Mouse (Mus musculus): ENCODE data around the gene S100a6. TPM values are rescaled to one million over a fixed set of nuclear protein-coding genes. Genes with fewer than 3 reads are reported as not detected.

Gene S100a6
- polyA plus RNA-seq, 1 experiment from 2014 or later: 25.1 TPM

DNA sequence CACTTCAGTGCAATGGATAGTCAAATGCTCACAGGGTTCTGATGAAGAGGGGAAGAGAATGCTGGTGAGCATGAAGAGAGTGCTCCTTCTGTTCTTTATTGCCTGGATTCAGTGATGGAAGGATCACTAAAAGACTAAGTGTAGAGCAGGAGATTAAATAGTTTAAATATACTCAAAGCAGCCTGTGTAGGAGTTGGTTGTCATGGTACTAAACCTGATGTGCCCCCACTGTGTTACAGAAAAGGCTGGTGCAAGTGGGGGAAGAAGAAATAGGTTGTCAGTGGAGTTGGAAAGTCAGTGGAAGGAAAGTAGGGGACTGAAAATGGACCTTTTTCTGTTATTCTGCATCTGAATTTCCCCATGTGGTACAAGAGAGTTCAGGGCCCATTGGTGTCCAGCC lies 36.3 kb downstream of the S100a6 start:
- no peak for ATAC-seq (ENCODE audit: low FRiP score)
- no peak overlapping the region for H3K27ac ChIP-seq (ENCODE audit: low read depth, low read length)

DNA sequence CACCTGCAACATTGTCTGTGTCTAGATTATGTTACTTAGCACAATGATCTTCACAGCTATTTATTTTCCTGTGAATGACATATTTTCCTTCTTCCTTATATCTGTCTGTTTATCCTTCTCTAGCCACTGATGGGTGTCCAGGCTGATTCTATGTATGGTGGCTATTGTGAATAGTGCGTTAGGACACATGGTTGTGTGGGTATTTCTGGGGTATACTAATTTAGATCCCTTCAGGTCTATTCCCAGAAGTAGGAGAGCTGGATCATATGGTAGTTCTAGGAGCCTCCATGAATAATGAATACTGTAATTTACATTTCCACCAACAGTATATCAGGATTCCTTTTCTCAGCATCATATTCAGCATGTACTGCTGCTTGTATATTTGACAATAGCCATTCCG lies 37.1 kb downstream of the S100a6 start:
- H3K27me3 ChIP-seq (ENCODE audit: control insufficient read depth, insufficient read depth, low read length): no peaks in the 10 kb centered on the region

More for the DNA sequence above, 36.3 kb downstream of the S100a6 start:
- Histone ChIP-seq H3K36me3 (ENCODE audit: control insufficient read depth, insufficient read depth, low read length) (no peaks in the 10 kb centered on the region), H3K27me3 (ENCODE audit: control insufficient read depth, insufficient read depth, low read length) (no peaks in the 10 kb centered on the region), H3K4me2 (no peak overlapping the region), H3K9me3 (ENCODE audit: control insufficient read depth, low read length) (no peaks in the 10 kb centered on the region), H3K4me3 (ENCODE audit: low read depth, low read length) (no peak overlapping the region), H3K4me1 (ENCODE audit: control insufficient read depth, insufficient read depth, low read length) (no peaks in the 10 kb centered on the region), H3K9ac (ENCODE audit: low read length) (no peak overlapping the region)
- DNase-seq (ENCODE audit: low spot score, missing footprints): no peak

DNA sequence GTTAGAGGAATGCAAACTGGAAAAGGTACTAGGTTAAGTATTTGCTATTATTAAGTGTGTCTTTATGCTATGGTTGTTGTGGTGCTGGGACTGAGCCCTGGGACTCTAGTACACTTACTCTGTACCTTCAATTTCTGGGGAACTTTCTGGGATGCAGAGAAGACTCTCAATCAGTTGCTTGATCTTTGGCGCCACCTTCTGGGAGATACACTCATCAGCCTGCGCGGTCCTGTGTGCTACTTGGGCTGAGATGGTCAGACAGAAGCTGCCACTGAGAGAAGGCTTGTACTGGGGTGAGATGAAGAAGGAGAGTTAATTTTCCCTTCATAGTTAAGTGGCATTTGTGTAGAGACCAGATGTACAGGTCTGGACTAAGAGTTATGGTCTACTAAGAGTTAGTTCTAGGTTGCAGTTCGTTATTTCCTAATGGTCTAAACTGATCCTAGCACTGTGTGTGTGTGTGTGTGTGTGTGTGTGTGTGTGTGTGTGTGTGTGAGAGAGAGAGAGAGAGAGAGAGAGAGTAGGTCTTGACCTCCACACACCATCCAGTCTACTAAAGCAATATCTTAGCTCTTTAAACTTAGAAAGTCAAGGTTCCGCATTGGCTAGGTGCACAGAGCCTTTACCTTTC lies 40.3 kb downstream of the S100a6 start:
- no peaks in the 10 kb centered on the region for H3K36me3 ChIP-seq (ENCODE audit: control insufficient read depth, insufficient read depth, low read length)
- no peak overlapping the region for H3K4me2 ChIP-seq
- no peaks in the 10 kb centered on the region for H3K4me1 ChIP-seq (ENCODE audit: control insufficient read depth, insufficient read depth, low read length)
- H3K4me3 ChIP-seq (ENCODE audit: low read depth, low read length): no peak overlapping the region
- DNase-seq (ENCODE audit: low spot score, missing footprints) (peak; percentile 97), ATAC-seq (ENCODE audit: low FRiP score) (peak; percentile 80)
- no peak overlapping the region for H3K27ac ChIP-seq (ENCODE audit: low read depth, low read length)
- H3K9ac ChIP-seq (ENCODE audit: low read length): no peak overlapping the region
- 36% methylated on average over 5 of the region's 5 CpGs for WGBS
- no peaks in the 10 kb centered on the region for H3K9me3 ChIP-seq (ENCODE audit: control insufficient read depth, low read length)
- H3K27me3 ChIP-seq (ENCODE audit: control insufficient read depth, insufficient read depth, low read length): no peaks in the 10 kb centered on the region

More for the DNA sequence above, 37.1 kb downstream of the S100a6 start:
- DNase-seq (ENCODE audit: low spot score, missing footprints) (no peak), ATAC-seq (ENCODE audit: low FRiP score) (no peak)
- H3K27ac ChIP-seq (ENCODE audit: low read depth, low read length): no peak overlapping the region
- no peaks in the 10 kb centered on the region for H3K9me3 ChIP-seq (ENCODE audit: control insufficient read depth, low read length)
- no peak overlapping the region for H3K9ac ChIP-seq (ENCODE audit: low read length)
- 89% methylated on average over 2 of the region's 2 CpGs for WGBS
- H3K4me3 ChIP-seq (ENCODE audit: low read depth, low read length): no peak overlapping the region
- H3K4me1 ChIP-seq (ENCODE audit: control insufficient read depth, insufficient read depth, low read length): no peaks in the 10 kb centered on the region
- no peaks in the 10 kb centered on the region for H3K36me3 ChIP-seq (ENCODE audit: control insufficient read depth, insufficient read depth, low read length)
- no peak overlapping the region for H3K4me2 ChIP-seq

GRCm38 (mm10) chr3:90653717-90654116 lies 41.0 kb downstream of the S100a6 start, which contains the start of gene S100a7a:
S100a7a (plus strand) TSS chr3:90654017.
- Histone ChIP-seq H3K36me3 (ENCODE audit: control insufficient read depth, insufficient read depth, low read length) (no peaks in the 10 kb centered on the region), H3K9ac (ENCODE audit: low read length) (no peak within 1 kb of the TSS), H3K9me3 (ENCODE audit: control insufficient read depth, low read length) (no peaks in the 10 kb centered on the region), H3K27ac (ENCODE audit: low read depth, low read length) (no peak within 1 kb of the TSS), H3K4me1 (ENCODE audit: control insufficient read depth, insufficient read depth, low read length) (no peaks in the 10 kb centered on the region), H3K4me3 (ENCODE audit: low read depth, low read length) (no peak within 1 kb of the TSS), H3K4me2 (no peak within 1 kb of the TSS), H3K27me3 (ENCODE audit: control insufficient read depth, insufficient read depth, low read length) (no peaks in the 10 kb centered on the region)
- DNase-seq (ENCODE audit: low spot score, missing footprints) (no peak), ATAC-seq (ENCODE audit: low FRiP score) (no peak)

- no peak overlapping the region for H3K9ac ChIP-seq (ENCODE audit: low read length)
- no peak overlapping the region for H3K4me2 ChIP-seq
- 79% methylated on average over 4 of the region's 4 CpGs for WGBS
- no peak for DNase-seq (ENCODE audit: low spot score, missing footprints)
- no peaks in the 10 kb centered on the region for H3K9me3 ChIP-seq (ENCODE audit: control insufficient read depth, low read length)
- no peaks in the 10 kb centered on the region for H3K36me3 ChIP-seq (ENCODE audit: control insufficient read depth, insufficient read depth, low read length)
- H3K27me3 ChIP-seq (ENCODE audit: control insufficient read depth, insufficient read depth, low read length): no peaks in the 10 kb centered on the region
- H3K27ac ChIP-seq (ENCODE audit: low read depth, low read length): no peak overlapping the region
- no peak overlapping the region for H3K4me3 ChIP-seq (ENCODE audit: low read depth, low read length)
- H3K4me1 ChIP-seq (ENCODE audit: control insufficient read depth, insufficient read depth, low read length): no peaks in the 10 kb centered on the region
- ATAC-seq (ENCODE audit: low FRiP score): no peak
Observed at GRCm38 (mm10) chr3:90657405-90657804, 44.7 kb downstream of the S100a6 start.

DNA sequence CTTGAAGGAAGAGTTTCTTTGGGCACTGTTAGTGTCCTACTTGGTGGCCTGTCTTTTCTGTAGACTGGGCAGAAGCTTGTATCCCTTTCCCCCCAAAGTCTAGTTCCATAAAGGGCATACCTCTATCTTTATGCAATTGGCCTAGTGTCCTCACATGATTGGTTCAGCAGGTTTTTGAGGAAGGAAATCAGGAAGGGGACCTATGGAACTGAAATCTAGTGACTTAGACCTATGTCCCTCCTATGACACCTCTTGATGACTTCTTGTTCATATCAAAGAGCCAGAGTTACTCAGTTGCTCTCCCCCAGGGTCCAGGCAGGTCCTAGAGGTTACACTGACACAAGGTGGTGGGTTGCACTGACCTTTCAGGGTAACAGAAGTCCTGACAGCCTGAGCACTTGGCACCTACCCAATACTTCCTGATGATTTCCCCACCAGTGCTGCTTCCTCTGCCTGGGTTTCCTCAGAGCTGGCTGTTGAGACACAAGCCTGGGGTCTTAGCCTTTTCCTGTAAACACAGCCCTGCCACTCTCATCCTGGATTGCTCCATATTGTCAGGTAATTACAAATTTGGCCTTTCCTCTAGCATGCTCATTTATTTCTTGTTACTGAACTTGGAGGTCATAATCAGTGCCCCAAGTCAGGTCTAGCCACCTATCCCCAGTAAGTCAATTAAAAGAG lies 46.8 kb downstream of the S100a6 start:
- Histone ChIP-seq H3K9ac (ENCODE audit: low read length) (no peak overlapping the region), H3K9me3 (ENCODE audit: control insufficient read depth, low read length) (no peaks in the 10 kb centered on the region), H3K4me3 (ENCODE audit: low read depth, low read length) (no peak overlapping the region), H3K27me3 (ENCODE audit: control insufficient read depth, insufficient read depth, low read length) (no peaks in the 10 kb centered on the region), H3K4me2 (no peak overlapping the region), H3K36me3 (ENCODE audit: control insufficient read depth, insufficient read depth, low read length) (no peaks in the 10 kb centered on the region), H3K4me1 (ENCODE audit: control insufficient read depth, insufficient read depth, low read length) (no peaks in the 10 kb centered on the region), H3K27ac (ENCODE audit: low read depth, low read length) (no peak overlapping the region)
- no peak for DNase-seq (ENCODE audit: low spot score, missing footprints)
- ATAC-seq (ENCODE audit: low FRiP score): no peak

- no peak overlapping the region for H3K4me3 ChIP-seq (ENCODE audit: low read depth, low read length)
- no peak overlapping the region for H3K4me2 ChIP-seq
- H3K27me3 ChIP-seq (ENCODE audit: control insufficient read depth, insufficient read depth, low read length): no peaks in the 10 kb centered on the region
- H3K27ac ChIP-seq (ENCODE audit: low read depth, low read length): no peak overlapping the region
- 87% methylated on average over 2 of the region's 2 CpGs for WGBS
- ATAC-seq (ENCODE audit: low FRiP score) (no peak), DNase-seq (ENCODE audit: low spot score, missing footprints) (no peak)
- H3K9ac ChIP-seq (ENCODE audit: low read length): no peak overlapping the region
- H3K4me1 ChIP-seq (ENCODE audit: control insufficient read depth, insufficient read depth, low read length): no peaks in the 10 kb centered on the region
- H3K9me3 ChIP-seq (ENCODE audit: control insufficient read depth, low read length): no peaks in the 10 kb centered on the region
- no peaks in the 10 kb centered on the region for H3K36me3 ChIP-seq (ENCODE audit: control insufficient read depth, insufficient read depth, low read length)
Observed at GRCm38 (mm10) chr3:90664219-90664618, 51.5 kb downstream of the S100a6 start.

- Histone ChIP-seq H3K36me3 (ENCODE audit: control insufficient read depth, insufficient read depth, low read length) (no peaks in the 10 kb centered on the region), H3K9ac (ENCODE audit: low read length) (no peak within 1 kb of the TSS), H3K27me3 (ENCODE audit: control insufficient read depth, insufficient read depth, low read length) (no peaks in the 10 kb centered on the region), H3K9me3 (ENCODE audit: control insufficient read depth, low read length) (no peaks in the 10 kb centered on the region), H3K4me3 (ENCODE audit: low read depth, low read length) (no peak within 1 kb of the TSS), H3K4me2 (no peak within 1 kb of the TSS), H3K4me1 (ENCODE audit: control insufficient read depth, insufficient read depth, low read length) (no peaks in the 10 kb centered on the region), H3K27ac (ENCODE audit: low read depth, low read length) (no peak within 1 kb of the TSS)
- 87% methylated on average over 8 of the region's 8 CpGs for WGBS
- DNase-seq (ENCODE audit: low spot score, missing footprints) (no peak), ATAC-seq (ENCODE audit: low FRiP score) (no peak)
Observed at GRCm38 (mm10) chr3:90668846-90669245, 56.2 kb downstream of the S100a6 start, which contains the start of gene S100a8. S100a8 (plus strand) TSS chr3:90668978.

All from midbrain, embryonic 11.5 days (tissue).